Mouse (Mus musculus) forebrain, embryonic 13.5 days (tissue): ENCODE measurements around the gene Clba1. TPM values are rescaled to one million over a fixed set of nuclear protein-coding genes. Genes with fewer than 3 reads are reported as not detected.
A peak's percentile ranks its signal among the peaks of the same experiment; 100 is the strongest.

Experiments used
- ATAC-seq: fragments of 200-750 bp; cut with Nextera tagmentation; 2 replicates; pipeline ENCODE4 v1.8.0; 2017
- H3K27ac ChIP-seq: fragments of 300-500 bp; sonication (generic); 2 replicates; pipeline ENCODE4 v1.5.1; 2015; ENCODE audit warnings: inconsistent platforms, mild to moderate bottlenecking, moderate library complexity
- H3K27me3 ChIP-seq: fragments of 300-500 bp; sonication (generic); 2 replicates; pipeline ENCODE4 v1.6.1; 2015; ENCODE audit warnings: mild to moderate bottlenecking, inconsistent platforms
- H3K36me3 ChIP-seq: fragments of 300-500 bp; sonication (generic); 2 replicates; pipeline ENCODE4 v1.6.1; 2015; ENCODE audit warnings: mild to moderate bottlenecking, inconsistent platforms; ENCODE audit not compliant: poor library complexity, severe bottlenecking
- H3K4me1 ChIP-seq: fragments of 300-500 bp; sonication (generic); 2 replicates; pipeline ENCODE4 v1.6.1; 2015; ENCODE audit warnings: inconsistent platforms
- H3K4me2 ChIP-seq: fragments of 300-500 bp; sonication (generic); 2 replicates; pipeline ENCODE4 v1.6.1; 2015; ENCODE audit warnings: inconsistent platforms, mild to moderate bottlenecking, moderate library complexity
- H3K4me3 ChIP-seq: fragments of 300-500 bp; sonication (generic); 2 replicates; pipeline ENCODE4 v1.5.1; 2015; ENCODE audit warnings: mild to moderate bottlenecking, inconsistent platforms
- H3K9ac ChIP-seq: fragments of 300-500 bp; sonication (generic); 2 replicates; pipeline ENCODE4 v1.6.1; 2015; ENCODE audit warnings: mild to moderate bottlenecking, inconsistent platforms
- H3K9me3 ChIP-seq: fragments of 300-500 bp; sonication (generic); replicated peaks from 2 replicates; pipeline ENCODE4 v1.6.1; 2016; ENCODE audit warnings: inconsistent platforms
- WGBS: fragments of 180-500 bp; shearing (Covaris S2); methylation state at CpG from one replicate; pipeline ENCODE4 v1.1.7; 2015; 5-methylcytosine and 5-hydroxymethylcytosine counted together
- polyA plus RNA-seq: library from polyadenylated mRNA; unstranded; fragments of >200 nt; fragmentation: Nextera tagmentation; extraction: Ambion mirVana; gene quantifications from 2 replicates; pipeline ENCODE4 v1.2.1, GENCODE M21; 2015

The Clba1 gene
- polyA plus RNA-seq, 1 experiment from 2014 or later: 12.6 TPM

DNA sequence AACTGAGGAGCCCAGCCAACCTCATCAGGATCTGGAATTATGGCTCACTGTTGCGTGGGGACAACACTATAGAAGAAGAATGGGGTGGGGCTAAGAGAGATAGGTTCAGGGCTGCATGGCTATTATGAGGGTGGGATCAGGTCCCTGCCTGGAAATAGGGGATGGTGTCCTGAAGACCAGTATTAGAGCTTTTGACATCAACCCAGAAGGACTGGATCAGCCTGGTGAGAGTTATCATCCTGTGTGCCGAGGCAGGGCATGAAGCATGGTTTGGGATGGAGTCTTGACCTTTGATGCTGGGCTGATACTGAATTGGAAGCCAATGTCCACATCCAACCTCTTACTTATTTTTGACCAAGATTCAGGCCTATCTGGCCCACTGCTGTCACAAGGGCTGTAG is 39.0 kb upstream of the Clba1 start:
- Histone ChIP-seq H3K4me1 (no peaks in the 10 kb centered on the region), H3K4me3 (no peak overlapping the region), H3K4me2 (no peak overlapping the region), H3K27ac (no peak overlapping the region), H3K9ac (no peak overlapping the region), H3K27me3 (no peaks in the 10 kb centered on the region), H3K36me3 (no peaks in the 10 kb centered on the region), H3K9me3 (no peaks in the 10 kb centered on the region)
- no peak for ATAC-seq
- 78% methylated on average over 2 of the region's 2 CpGs for WGBS

DNA sequence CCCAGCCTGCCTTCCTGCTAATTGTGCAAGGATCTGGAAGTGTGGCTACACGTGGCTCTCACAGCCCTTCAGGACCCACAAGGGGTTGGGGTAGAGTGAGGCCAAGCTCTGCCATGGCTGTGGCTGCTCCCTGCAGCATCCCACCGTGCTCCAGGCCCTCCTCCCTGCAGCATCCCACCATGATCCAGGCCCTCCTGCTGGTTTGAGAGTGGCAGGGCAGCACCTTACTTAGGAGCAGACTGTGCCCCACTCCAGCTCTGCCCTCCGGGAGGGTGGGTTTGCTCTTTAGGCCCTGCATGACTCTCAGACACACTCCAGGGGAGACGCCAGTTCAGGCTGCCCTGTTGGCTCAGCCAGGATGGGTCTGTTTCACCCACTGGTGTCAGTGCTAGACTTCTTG is 38.3 kb upstream of the Clba1 start:
- Histone ChIP-seq H3K27ac (no peak overlapping the region), H3K9me3 (peaks cover 3% of the 10 kb centered on the region), H3K36me3 (no peaks in the 10 kb centered on the region), H3K9ac (no peak overlapping the region), H3K4me3 (no peak overlapping the region), H3K27me3 (no peaks in the 10 kb centered on the region), H3K4me2 (no peak overlapping the region), H3K4me1 (no peaks in the 10 kb centered on the region)
- 71% methylated on average over 4 of the region's 4 CpGs for WGBS
- ATAC-seq: no peak

DNA sequence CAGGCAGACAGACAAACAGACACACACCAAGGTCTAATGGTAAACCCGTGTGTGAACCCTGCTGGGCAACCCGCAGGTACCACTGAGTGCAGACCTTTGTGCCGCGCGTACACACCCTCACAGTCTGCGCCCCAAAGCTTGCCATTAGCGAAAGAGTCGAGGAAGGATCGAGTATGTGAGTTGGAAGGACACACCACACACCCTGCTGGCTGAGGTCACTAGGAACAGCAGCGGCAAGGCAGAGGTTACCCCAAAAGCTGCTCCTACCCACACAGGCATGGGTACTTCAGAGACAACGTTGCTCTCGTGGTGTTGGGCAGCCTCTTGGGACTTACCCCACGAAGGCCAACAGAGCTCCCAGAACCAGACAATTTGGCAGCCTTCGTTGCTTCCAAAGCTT is 36.4 kb upstream of the Clba1 start:
- no peaks in the 10 kb centered on the region for H3K27me3 ChIP-seq
- no peaks in the 10 kb centered on the region for H3K36me3 ChIP-seq
- no peak overlapping the region for H3K27ac ChIP-seq
- ATAC-seq: no peak
- WGBS: 93% methylated on average over 14 of the region's 14 CpGs
- H3K4me1 ChIP-seq: no peaks in the 10 kb centered on the region
- peaks cover 7% of the 10 kb centered on the region for H3K9me3 ChIP-seq
- H3K4me3 ChIP-seq: no peak overlapping the region
- H3K9ac ChIP-seq: no peak overlapping the region
- no peak overlapping the region for H3K4me2 ChIP-seq

DNA sequence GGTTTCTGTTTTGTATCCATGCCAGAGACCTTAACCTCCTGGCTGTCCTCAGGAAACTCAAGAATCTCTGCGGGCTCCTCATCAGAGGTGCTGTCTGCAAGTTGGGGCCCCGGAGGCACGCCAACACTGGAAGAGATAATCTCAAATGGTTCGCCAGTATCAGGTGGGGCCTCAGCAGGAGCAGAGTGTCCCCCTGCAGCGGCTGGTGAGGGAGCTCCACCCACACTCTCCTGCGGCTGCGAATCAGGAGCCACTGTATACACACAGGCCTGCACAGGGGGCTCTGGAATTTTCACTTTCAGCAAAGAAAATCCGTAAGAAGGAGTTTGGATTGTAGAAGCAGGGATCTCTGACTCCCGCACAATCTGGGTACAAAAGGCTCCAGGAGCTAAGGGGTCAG is 35.4 kb upstream of the Clba1 start:
- no peak for ATAC-seq
- H3K36me3 ChIP-seq: no peaks in the 10 kb centered on the region
- 41% methylated on average over 9 of the region's 9 CpGs for WGBS
- H3K4me2 ChIP-seq: no peak overlapping the region
- peaks cover 7% of the 10 kb centered on the region for H3K9me3 ChIP-seq
- H3K9ac ChIP-seq: no peak overlapping the region
- H3K27me3 ChIP-seq: no peaks in the 10 kb centered on the region
- H3K27ac ChIP-seq: no peak overlapping the region
- no peaks in the 10 kb centered on the region for H3K4me1 ChIP-seq
- H3K4me3 ChIP-seq: no peak overlapping the region

DNA sequence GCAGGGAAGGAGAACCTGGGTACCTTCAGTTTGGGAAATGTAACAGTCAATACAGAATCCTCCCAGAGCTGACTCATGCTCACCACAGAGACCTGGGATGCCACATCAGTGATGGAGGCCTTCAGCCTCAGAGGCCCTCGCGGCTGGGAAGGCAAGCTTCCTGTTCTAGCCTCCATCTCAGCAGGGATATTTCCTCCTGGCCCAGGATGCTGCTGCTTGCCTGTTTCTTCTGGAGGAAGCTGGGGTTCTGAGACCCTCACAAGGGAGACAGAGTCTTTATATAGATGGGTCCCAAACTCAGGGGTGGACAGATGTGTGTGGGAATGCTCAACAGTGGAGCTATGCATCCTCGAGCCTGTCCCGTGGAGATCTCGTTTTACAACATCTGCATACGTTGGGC is 34.7 kb upstream of the Clba1 start:
- H3K36me3 ChIP-seq: no peaks in the 10 kb centered on the region
- H3K9ac ChIP-seq: no peak overlapping the region
- no peaks in the 10 kb centered on the region for H3K27me3 ChIP-seq
- H3K9me3 ChIP-seq: peaks cover 7% of the 10 kb centered on the region
- H3K4me2 ChIP-seq: no peak overlapping the region
- no peak overlapping the region for H3K4me3 ChIP-seq
- ATAC-seq: no peak
- H3K4me1 ChIP-seq: no peaks in the 10 kb centered on the region
- 92% methylated on average over 6 of the region's 6 CpGs for WGBS
- H3K27ac ChIP-seq: no peak overlapping the region

DNA sequence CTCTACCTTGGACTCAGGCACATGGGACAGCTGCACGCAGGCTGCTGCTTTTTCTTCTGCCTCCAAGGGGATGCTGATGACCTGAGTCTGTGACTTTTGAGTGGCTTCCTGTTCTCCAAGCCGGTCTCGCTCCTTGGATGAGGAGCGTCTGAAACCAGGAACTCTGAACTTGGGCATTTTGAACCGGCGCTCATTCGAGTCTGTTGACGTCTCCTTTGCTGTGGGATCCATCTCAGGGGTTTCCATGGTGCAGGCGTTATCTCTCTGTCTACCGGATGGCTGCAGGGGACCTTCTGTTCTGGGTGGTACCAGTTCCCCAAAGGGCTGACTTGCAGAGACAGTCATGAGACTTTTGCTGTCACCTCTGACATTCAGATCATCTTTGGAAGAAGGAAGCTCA is 34.3 kb upstream of the Clba1 start:
- Histone ChIP-seq H3K36me3 (no peaks in the 10 kb centered on the region), H3K9ac (no peak overlapping the region), H3K27me3 (no peaks in the 10 kb centered on the region), H3K4me1 (no peaks in the 10 kb centered on the region), H3K4me3 (no peak overlapping the region), H3K4me2 (no peak overlapping the region), H3K9me3 (peaks cover 7% of the 10 kb centered on the region), H3K27ac (no peak overlapping the region)
- 90% methylated on average over 10 of the region's 10 CpGs for WGBS
- no peak for ATAC-seq

DNA sequence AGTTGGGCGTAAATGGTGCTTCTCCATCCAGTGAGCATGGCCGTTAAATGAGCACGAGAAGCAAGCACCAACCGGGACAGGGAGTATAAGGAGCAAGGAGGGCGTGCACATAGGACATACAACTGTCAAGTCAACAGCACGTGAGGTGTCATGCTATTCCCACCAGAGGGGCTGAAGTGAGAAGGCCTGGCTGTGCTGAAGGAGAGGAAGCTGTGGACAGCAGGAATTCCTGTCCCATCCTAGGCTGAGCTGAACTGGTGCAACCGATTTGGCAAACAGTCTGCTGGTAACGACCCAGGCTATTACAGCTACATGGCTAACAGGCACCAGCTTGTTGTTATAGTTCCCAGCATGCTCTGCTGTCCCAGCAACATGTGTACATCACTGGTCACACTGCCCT is 17.7 kb upstream of the Clba1 start:
- 74% methylated on average over 8 of the region's 8 CpGs for WGBS
- no peaks in the 10 kb centered on the region for H3K9me3 ChIP-seq
- no peak overlapping the region for H3K4me2 ChIP-seq
- ATAC-seq: no peak
- H3K27me3 ChIP-seq: no peaks in the 10 kb centered on the region
- peaks cover 5% of the 10 kb centered on the region; the same call in 1 of the 2 replicates for H3K4me1 ChIP-seq
- H3K27ac ChIP-seq: no peak overlapping the region
- H3K36me3 ChIP-seq: no peaks in the 10 kb centered on the region
- H3K9ac ChIP-seq: no peak overlapping the region
- no peak overlapping the region for H3K4me3 ChIP-seq

DNA sequence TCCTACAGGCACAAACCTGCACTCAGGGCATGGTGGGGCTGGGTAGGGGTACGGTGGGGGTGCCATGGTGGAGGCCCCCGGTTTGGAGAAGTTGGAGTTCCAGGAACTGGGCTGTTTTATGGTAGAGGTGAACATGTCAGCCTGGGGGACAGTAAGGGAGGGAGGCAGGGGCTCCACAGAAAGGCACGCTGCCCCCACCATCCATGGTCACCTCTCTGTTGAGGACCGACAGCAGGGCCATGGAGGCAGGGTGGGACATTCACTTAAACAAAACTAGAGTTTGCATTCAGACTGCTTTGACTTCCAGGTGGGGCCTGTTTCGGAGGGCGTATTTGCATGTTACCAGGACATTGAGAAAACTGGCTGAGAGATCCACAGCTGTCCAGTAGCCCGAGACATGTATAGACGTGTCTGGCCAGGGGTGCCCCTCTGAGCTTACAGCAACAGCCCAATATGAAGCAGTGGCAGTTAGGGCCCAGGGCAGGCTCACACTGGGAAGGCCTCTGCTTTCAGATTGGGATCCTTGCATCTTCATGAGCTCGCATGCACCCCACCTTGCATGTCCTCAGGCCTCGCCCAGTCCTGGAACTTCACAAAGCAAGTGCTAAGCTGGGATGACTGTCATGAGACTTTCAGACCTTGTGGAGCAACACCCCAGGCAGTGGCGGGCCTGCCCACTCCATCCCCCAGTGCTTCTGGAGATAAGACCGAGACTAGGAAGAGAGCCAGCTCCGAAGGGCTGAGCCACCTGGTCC is 15.0 kb upstream of the Clba1 start:
- H3K27ac ChIP-seq: no peak overlapping the region
- WGBS: 75% methylated on average over 13 of the region's 13 CpGs
- H3K9me3 ChIP-seq: no peaks in the 10 kb centered on the region
- ATAC-seq: no peak
- H3K27me3 ChIP-seq: no peaks in the 10 kb centered on the region
- no peak overlapping the region for H3K4me2 ChIP-seq
- 0 out of 2 replicates have a peak overlapping the region, but pooled peaks have one; percentile 21 for H3K9ac ChIP-seq
- H3K4me3 ChIP-seq: no peak overlapping the region
- H3K36me3 ChIP-seq: no peaks in the 10 kb centered on the region
- H3K4me1 ChIP-seq: peaks cover 5% of the 10 kb centered on the region; the same call in 1 of the 2 replicates

DNA sequence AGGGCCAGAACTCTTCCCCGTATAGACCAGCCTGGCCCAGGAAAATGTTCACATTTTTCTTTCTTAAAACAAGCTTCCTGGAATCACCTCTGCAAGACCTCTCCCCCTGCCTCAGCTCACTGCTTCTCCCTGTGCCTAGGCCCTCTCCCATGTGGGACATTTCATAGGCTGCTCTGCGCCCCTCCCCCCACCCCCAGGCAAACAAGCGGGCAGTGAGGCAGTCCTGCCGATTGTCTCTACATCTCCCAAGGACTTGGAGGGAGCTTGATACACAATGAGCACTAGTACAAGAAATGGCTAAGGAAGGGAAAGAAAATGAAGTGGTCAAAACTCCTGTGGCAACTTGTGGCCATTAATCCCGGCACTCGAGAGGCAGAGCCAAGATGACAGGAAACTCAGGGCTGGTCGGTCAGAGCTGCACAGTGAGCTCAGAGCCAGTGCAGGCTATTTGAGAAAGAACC is 14.4 kb upstream of the Clba1 start:
- 34% methylated on average over 7 of the region's 7 CpGs for WGBS
- ATAC-seq: no peak
- Histone ChIP-seq H3K4me2 (no peak overlapping the region), H3K9ac (0 out of 2 replicates have a peak overlapping the region, but pooled peaks have one; percentile 21), H3K36me3 (no peaks in the 10 kb centered on the region), H3K27ac (no peak overlapping the region), H3K27me3 (peaks cover 4% of the 10 kb centered on the region; the same call in 1 of the 2 replicates), H3K4me3 (no peak overlapping the region), H3K9me3 (no peaks in the 10 kb centered on the region), H3K4me1 (peaks cover 5% of the 10 kb centered on the region; the same call in 1 of the 2 replicates)

DNA sequence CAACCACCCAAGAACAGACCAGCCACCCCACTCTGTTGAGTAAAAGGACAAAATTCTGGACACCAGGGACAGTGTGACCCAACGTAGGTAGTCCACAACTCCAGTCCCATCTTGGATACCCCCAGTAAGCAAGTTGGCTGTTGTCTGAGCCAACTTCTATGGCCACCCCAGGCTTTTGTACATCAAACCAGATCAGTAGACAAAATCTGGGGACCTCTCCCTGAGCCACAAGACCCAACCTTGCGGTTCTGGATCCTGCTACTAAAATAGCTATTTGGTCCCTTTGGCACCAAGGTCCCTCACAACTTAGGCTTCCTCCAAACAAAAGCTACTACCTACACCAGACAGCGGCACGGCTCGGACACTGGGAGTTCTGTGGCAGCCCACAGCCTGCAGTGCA is 13.7 kb upstream of the Clba1 start:
- Histone ChIP-seq H3K4me1 (peaks cover 5% of the 10 kb centered on the region; the same call in 1 of the 2 replicates), H3K4me3 (no peak overlapping the region), H3K9ac (no peak overlapping the region), H3K9me3 (no peaks in the 10 kb centered on the region), H3K27ac (no peak overlapping the region), H3K27me3 (peaks cover 9% of the 10 kb centered on the region; the same call in 1 of the 2 replicates), H3K4me2 (no peak overlapping the region), H3K36me3 (no peaks in the 10 kb centered on the region)
- ATAC-seq: no peak
- 89% methylated on average over 5 of the region's 5 CpGs for WGBS

DNA sequence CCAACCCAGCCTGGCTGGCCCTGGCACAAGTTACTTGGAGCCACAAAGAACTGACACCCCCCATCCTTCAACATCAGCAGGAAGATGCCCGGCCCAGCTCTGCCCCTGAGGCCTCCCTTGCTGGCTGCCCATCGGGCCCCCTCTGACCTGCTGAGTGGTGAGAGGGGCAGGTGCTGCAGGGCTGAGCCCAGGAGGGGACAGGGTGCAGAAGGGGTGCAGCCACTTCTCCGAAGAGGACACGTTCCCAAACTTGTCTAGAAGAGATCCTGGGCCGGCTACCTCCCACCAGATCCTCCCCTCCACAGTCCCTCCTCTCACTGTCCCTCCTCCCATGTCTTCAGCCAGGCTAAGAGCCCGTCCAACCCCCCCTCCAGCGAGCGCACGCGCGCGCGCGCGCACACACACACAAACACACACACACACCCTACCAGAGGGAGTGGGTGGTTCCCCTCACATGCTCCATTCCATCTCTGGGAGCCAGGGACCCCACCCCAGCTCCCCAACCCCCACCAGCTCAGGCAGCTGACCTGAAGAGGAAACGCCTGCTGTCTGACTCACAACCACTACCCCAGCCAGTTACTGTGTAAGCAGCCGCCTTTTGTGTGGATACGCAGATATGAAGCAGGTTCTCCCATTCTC is 13.2 kb upstream of the Clba1 start:
- Histone ChIP-seq H3K27ac (no peak overlapping the region), H3K4me1 (peaks cover 5% of the 10 kb centered on the region; the same call in 1 of the 2 replicates), H3K27me3 (peaks cover 12% of the 10 kb centered on the region), H3K9ac (no peak overlapping the region), H3K9me3 (no peaks in the 10 kb centered on the region), H3K36me3 (no peaks in the 10 kb centered on the region), H3K4me2 (no peak overlapping the region), H3K4me3 (no peak overlapping the region)
- no peak for ATAC-seq
- WGBS: 75% methylated on average over 18 of the region's 18 CpGs

DNA sequence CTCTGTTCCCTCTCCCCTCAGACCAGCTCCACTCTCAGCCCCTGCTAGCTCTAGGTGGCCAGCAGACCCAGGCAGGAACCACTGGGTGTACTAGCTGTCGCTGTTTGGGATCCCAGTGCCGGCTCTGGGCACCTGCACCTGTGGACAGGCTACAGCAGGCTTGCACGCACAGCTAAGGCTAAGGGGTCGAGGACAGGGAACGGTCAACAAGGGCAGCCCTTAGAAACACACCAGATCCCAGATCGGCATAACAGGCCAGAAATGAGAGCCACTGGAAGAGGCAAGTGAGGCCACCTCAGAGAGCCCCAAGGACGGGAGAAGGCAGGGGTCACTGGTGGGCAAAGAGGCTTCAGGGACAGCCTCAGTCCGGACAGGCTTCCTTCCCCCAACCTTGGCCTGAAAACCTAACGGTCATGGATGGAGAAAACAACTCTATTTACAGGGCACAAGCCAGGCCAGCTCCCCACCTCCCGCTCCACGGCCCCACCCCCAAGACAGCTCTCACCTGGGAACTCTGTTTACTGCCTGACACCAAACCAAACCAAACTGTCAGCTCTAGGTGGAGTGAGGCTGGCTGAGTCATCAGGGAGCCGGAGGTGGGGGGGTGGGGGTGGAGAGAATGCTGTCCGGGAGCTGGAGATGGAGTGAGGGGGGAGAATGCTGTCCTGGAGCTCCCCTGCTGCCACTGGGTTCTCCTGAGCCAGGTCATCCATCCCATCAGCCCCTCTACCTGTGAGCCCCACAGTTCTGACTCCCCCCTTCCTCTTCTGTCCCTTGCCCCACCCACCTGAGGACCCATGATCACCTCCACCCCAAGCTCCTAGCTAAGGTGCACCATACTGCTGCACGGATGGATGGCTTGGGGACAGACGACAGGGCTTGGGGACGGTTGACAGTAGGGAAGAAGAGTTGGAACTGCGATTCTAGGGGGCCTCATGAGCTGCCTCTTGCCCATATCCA is 11.9 kb upstream of the Clba1 start:
- ATAC-seq: no peak
- Histone ChIP-seq H3K36me3 (no peaks in the 10 kb centered on the region), H3K27ac (no peak overlapping the region), H3K4me3 (no peak overlapping the region), H3K9me3 (no peaks in the 10 kb centered on the region), H3K4me2 (no peak overlapping the region), H3K27me3 (peaks cover 25% of the 10 kb centered on the region), H3K4me1 (peaks cover 8% of the 10 kb centered on the region), H3K9ac (no peak overlapping the region)
- WGBS: 63% methylated on average over 17 of the region's 17 CpGs
